Mouse (Mus musculus) MEL (cell line): ENCODE measurements around the gene Fchsd2.

Experiments
- CTCF ChIP-seq, 3 experiments: IDR thresholded peaks in 2 of 3; conservative IDR thresholded peaks in 1 of 3; 2 replicates each; pipeline ENCODE4 v1.5.1; 2011 to 2012; ENCODE audit warnings: low read length in 3 of 3, low read depth in 2 of 3, mild to moderate bottlenecking in 2 of 3, improper control_type of control experiment in 1 of 3, inconsistent platforms in 1 of 3, mixed read lengths in 1 of 3, moderate library complexity in 1 of 3; ENCODE audit not compliant: control insufficient read depth in 1 of 3, insufficient read depth in 1 of 3, poor library complexity in 1 of 3, severe bottlenecking in 1 of 3
- E2F4 ChIP-seq: IDR thresholded peaks from 2 replicates; pipeline ENCODE4 v1.6.1; 2011; ENCODE audit warnings: low read depth, low read length, improper control_type of control experiment, borderline replicate concordance
- JUND ChIP-seq: IDR thresholded peaks from 2 replicates; pipeline ENCODE4 v1.6.1; 2011; ENCODE audit warnings: low read depth, mild to moderate bottlenecking, improper control_type of control experiment, low read length
- MAFK ChIP-seq: IDR thresholded peaks from 2 replicates; pipeline ENCODE4 v1.6.1; 2011; ENCODE audit warnings: low read depth, mild to moderate bottlenecking, low read length, improper control_type of control experiment, borderline replicate concordance
- MAX ChIP-seq: IDR thresholded peaks from 2 replicates; pipeline ENCODE4 v1.6.1; 2011; ENCODE audit warnings: low read length, improper control_type of control experiment
- MAZ ChIP-seq: IDR thresholded peaks from 2 replicates; pipeline ENCODE4 v1.6.1; 2012; ENCODE audit warnings: low read depth, mild to moderate bottlenecking, inconsistent platforms, low read length, improper control_type of control experiment
- POLR2A ChIP-seq, 2 experiments: IDR thresholded peaks; 2 replicates each; pipeline ENCODE4 v1.6.1; 2011 to 2012; ENCODE audit warnings: low read length in 2 of 2, mild to moderate bottlenecking in 2 of 2, control low read depth in 1 of 2, improper control_type of control experiment in 1 of 2, low read depth in 1 of 2, moderate library complexity in 1 of 2; ENCODE audit not compliant: control insufficient read depth in 1 of 2, insufficient read depth in 1 of 2, poor library complexity in 1 of 2
- RCOR1 ChIP-seq: IDR thresholded peaks from 2 replicates; pipeline ENCODE4 v1.6.1; 2012; ENCODE audit warnings: low read depth, mild to moderate bottlenecking, inconsistent platforms, low read length, improper control_type of control experiment
- TCF12 ChIP-seq: IDR thresholded peaks from 2 replicates; pipeline ENCODE4 v1.6.1; 2014; ENCODE audit warnings: low read depth, mild to moderate bottlenecking, inconsistent platforms, low read length, improper control_type of control experiment, moderate library complexity
- USF2 ChIP-seq, 2 experiments: IDR thresholded peaks; 2 replicates each; pipeline ENCODE4 v1.6.1; 2011 to 2012; ENCODE audit warnings: improper control_type of control experiment in 2 of 2, low read length in 2 of 2, borderline replicate concordance in 1 of 2, inconsistent platforms in 1 of 2, low read depth in 1 of 2, mild to moderate bottlenecking in 1 of 2; ENCODE audit not compliant: insufficient read depth in 1 of 2

- TF ChIP-seq CTCF (IDR thresholded peaks at IDR 0.05 in 2 of 3, conservative IDR thresholded peaks at IDR 0.05 in 1 of 3; ENCODE audit: control insufficient read depth in 1 of 3, insufficient read depth in 1 of 3, low read depth in 2 of 3, low read length in 3 of 3, poor library complexity in 1 of 3, severe bottlenecking in 1 of 3) (no peak), MAX (no peak), TCF12 (no peak), MAZ (no peak), POLR2A (IDR thresholded peaks at IDR 0.05; ENCODE audit: control insufficient read depth in 1 of 2, insufficient read depth in 1 of 2, low read depth in 1 of 2, low read length in 2 of 2, poor library complexity in 1 of 2) (no peak), MAFK (no peak), JUND (no peak), RCOR1 (no peak), E2F4 (no peak), USF2 (IDR thresholded peaks at IDR 0.05; ENCODE audit: borderline replicate concordance in 1 of 2, insufficient read depth in 1 of 2, low read depth in 1 of 2, low read length in 2 of 2) (no peak)
Observed at GRCm38 (mm10) chr7:101062246-101062645, 30.4 kb upstream of the Fchsd2 start.
